Mouse (Mus musculus) naive thymus-derived CD4-positive, alpha-beta T cell, adult 2 months (primary cell): ENCODE measurements around the gene Ccdc182.
A peak's percentile ranks its signal among the peaks of the same experiment; 100 is the strongest.

ENCODE experiments used
- DNase-seq: peaks from one replicate; pipeline ENCODE4 v3.0.0-alpha.2; 2011; ENCODE audit warnings: low read depth

Gene Ccdc182

GRCm38 (mm10) chr11:88281428-88282119, 12.3 kb upstream of the Ccdc182 start:
- peak; percentile 18 for DNase-seq

- no peak for DNase-seq
These were observed 11.3 kb upstream of the Ccdc182 start for GRCm38 (mm10) chr11:88282516-88282915.

DNA sequence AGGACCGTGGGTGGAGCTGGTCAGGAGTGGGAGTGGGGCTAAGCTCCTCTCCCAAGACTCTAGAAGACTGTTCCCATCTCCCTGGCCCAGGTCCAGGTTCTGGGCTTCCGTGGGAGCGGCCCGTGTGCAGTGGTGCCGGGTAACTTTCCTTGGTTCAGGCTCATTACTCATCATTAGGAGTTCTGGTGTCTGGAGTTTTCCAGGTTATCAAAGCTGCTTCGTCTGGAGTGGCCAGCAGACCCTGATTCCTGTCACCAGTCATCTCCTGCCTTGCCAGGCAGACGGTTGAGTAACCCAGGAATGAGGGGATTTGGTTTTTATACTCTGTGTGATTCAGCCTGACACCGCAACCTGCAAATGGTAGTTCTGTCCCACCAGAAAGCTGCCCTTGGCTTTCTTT, 7.8 kb upstream of the Ccdc182 start:
- no peak for DNase-seq

GRCm38 (mm10) chr11:88288400-88288799, 5.5 kb upstream of the Ccdc182 start:
- DNase-seq: no peak

DNA sequence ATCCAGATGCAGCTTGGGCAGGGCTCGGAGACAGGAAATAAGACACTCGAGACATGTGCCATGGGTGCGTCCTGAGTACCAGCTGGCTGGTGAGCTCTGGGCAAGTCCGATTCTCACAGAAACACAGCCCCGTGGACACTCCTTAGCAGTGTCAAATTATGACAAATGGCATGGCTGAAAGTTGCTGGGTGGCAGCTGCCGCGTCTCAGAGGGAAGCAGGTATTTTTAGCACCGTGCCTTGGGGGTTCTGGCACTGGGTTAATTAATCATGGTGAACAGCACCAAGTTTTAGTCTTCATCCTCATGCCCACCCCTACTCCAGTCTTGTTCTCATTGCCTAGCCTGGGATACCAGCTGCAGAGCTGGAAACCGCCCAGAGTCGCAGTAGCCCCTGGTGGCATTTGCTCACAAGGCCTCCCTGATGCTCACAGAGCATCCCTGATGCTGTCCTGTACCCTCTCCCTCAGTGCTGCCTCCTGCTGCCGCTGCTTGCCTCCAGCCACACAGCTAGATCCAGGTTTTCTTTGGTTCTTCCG, 5.0 kb upstream of the Ccdc182 start:
- peak; percentile 13 for DNase-seq

GRCm38 (mm10) chr11:88291245-88291644, 2.6 kb upstream of the Ccdc182 start:
- no peak for DNase-seq

- DNase-seq: no peak
These were observed 2.2 kb upstream of the Ccdc182 start for GRCm38 (mm10) chr11:88291688-88292087.

DNA sequence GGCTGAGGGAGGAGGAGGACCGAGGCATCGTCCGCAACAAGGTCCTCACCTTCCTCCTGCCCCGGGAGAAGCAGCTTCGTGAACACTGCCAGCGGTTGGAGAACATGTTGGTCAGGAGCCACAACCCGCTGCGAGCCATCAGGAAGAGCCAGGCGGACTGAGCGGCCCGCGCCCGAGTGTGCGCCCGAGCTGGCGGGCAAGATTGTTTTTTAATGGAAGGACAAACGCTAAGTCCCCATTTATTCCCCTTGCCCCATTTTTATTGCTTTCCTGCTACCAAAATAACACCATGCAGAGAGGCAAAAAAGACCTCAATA, 494 bp downstream of the Ccdc182 start:
- no peak for DNase-seq

GRCm38 (mm10) chr11:88295298-88295697, 1.4 kb downstream of the Ccdc182 start:
- DNase-seq: no peak

DNA sequence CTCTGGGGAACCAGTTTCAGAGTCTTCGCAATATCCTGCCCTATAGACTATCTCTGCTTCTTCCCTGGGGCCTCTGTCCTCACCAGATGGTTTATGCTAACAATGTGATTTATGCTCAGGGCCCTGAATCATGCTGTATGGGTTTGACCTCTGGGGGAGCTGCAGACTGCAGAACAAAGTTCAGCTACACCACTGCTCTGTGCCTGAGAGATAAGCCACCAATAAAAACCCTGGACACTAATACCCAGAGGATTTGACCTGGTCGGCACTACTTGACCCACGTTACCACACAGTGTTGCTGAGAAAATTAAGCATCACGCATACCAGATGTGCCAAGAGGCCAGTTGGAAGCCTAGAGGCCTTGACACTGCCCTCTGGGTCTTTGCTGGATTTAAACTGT, 3.7 kb downstream of the Ccdc182 start:
- DNase-seq: no peak

DNA sequence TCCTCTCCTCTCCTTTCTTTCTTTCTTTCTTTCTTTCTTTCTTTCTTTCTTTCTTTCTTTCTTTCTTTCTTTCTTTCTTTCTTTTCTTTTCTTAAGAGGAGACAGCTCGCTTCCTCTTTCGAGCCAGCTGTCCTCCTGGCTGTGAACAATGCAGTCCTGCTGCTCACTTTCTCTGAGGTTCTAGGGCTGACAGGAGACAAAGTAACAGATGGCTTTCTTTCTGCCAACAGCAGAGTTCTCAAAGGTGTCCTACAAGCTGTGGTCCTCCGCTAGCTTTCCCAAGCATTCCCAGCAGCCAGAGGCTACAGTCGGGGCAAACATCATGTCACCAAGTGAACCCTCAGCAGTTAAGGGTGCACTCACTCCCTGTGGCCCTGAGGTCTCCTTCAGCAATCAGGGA, 5.5 kb downstream of the Ccdc182 start:
- no peak for DNase-seq

DNA sequence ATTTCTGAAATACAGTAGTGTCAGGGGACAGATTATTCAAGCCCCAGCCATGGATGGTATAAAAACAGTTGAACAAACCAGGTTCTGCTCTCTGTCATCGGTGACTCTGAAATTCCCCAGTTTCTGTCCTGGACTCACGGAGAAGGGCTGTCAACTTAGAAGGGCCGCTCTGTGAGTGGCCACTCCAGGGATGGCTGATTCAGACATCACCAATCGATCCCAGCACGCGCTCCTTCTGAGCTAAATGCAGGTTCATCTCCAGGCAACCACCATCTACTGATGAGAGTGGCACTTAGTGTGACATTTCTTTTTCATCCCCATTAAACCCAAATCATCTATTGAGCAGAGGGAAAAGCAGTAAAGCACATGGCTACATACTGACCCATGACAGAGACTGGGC, 7.8 kb downstream of the Ccdc182 start:
- DNase-seq: no peak

DNA sequence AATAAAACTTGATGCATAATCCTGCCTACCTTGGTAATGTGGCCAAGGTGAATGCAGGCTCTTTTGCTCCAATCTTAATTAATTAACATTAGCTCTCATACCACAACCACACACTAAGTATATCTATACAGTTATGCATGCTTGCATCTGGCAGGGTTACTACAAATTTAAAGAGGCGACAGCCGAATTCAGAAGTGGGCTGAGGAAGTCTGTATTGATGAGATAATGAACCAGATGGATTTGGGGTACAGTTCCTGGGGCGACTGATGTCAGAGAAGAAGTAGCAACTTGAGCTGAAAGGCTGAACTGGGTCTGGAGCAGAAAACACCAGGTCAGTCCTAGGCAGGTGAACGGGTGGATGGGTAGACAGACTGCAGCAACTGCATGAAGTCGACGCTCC, 11.9 kb downstream of the Ccdc182 start:
- no peak for DNase-seq

GRCm38 (mm10) chr11:88307616-88308543, 14.0 kb downstream of the Ccdc182 start:
- peak; percentile 18 for DNase-seq

- no peak for DNase-seq
These were observed 15.3 kb downstream of the Ccdc182 start for GRCm38 (mm10) chr11:88309059-88309700.

DNA sequence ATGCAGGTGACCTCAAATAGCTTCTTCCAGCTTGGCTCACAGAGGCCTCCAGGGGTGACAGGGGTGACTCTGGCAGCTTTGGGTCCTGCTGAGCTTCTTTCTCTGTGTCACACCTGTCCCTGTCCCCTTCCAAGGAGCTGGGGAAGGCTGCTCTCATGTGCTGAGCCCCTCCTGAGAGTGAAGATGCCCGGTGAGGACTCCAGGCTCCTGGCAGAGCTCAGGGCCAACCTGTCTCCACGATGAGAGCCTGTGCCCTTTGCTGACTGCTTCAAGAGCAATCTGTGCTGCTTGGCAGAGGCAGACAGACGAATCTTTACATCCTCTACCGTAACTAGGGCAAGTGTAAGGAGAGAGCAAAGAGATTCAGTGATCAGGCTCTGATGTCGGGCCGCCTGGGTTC, 16.9 kb downstream of the Ccdc182 start:
- no peak for DNase-seq

- no peak for DNase-seq
These were observed 17.7 kb downstream of the Ccdc182 start for GRCm38 (mm10) chr11:88311606-88312005.

- no peak for DNase-seq
These were observed 19.7 kb downstream of the Ccdc182 start for GRCm38 (mm10) chr11:88313512-88313911.

DNA sequence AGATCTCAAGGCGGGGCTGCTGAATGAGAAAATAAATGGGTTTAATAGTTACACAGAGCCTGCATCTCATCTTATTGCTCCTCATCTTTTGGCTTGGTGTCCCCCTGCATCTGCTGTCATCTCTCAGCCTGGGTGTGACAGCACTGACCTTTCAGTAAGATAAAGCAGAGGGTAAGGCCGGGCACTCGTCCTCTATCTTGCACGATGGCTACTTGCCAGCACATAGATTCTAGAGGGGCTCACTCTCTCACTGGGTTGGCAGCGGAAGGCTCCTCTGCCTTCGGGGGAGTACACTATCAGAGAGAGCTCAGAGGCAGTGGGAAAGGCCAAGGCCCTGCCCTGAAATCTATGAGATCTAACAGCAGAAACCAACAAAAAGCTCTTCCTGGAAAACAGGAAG, 20.6 kb downstream of the Ccdc182 start:
- DNase-seq: no peak

- no peak for DNase-seq
These were observed 21.5 kb downstream of the Ccdc182 start for GRCm38 (mm10) chr11:88315393-88315792.

- no peak for DNase-seq
These were observed 25.0 kb downstream of the Ccdc182 start for GRCm38 (mm10) chr11:88318850-88319249.

- no peak for DNase-seq
These were observed 33.2 kb downstream of the Ccdc182 start for GRCm38 (mm10) chr11:88327016-88327415.
